Mouse (Mus musculus) bone marrow, adult 2 months (tissue): ENCODE data around the gene Ror1.

Experiments
- CTCF ChIP-seq: fragments of 200-500 bp; IDR thresholded peaks from 2 replicates; pipeline ENCODE4 v1.5.1; 2011; ENCODE audit warnings: low read length, control low read depth; ENCODE audit not compliant: control insufficient read depth, insufficient read depth
- POLR2A ChIP-seq: fragments of 200-500 bp; IDR thresholded peaks from 2 replicates; pipeline ENCODE4 v1.6.1; 2011; ENCODE audit warnings: low read depth, mild to moderate bottlenecking, control low read depth, low read length, borderline replicate concordance; ENCODE audit not compliant: control insufficient read depth

DNA sequence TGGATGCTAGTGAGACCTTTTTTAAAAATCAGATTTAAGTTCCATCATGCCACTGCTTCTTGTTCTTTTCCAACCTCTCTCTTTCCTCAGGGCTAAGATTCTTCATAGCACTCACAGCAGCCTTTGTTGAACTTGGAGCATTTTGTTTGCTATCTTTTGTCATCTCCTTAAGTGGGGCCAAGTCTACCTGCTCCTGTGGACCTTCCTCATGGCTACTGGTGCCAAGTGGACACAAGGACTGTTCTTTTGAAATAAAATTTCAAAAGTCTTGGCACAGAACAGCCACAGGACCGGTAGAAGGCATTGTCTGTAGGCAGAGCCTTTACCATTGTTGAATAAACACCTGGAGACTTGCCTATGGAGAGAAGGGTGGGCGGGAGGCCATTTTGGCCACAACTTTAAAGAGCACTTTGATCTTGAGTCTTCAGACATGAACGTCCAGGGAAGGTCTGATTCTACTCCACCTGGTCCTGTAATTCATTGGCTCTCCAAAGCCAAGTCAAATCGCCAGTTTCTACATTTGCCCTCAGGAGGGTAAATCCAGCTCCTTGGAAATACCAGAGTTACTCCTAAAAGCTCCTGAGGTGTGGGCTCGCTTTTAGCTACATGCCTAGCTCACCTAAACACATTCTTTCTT is 195.5 kb downstream of the Ror1 start:
- TF ChIP-seq CTCF: no peak
- TF ChIP-seq POLR2A: no peak
